Mouse (Mus musculus) left cerebral cortex, adult 11 months (tissue): ENCODE results near the gene Gm49369.
"Not testable (repeated sequence)": the region's sequence is repeated elsewhere in the genome, so short reads cannot be mapped to it uniquely, and the experiment has no call there.

Experiments
- DNase-seq: peaks from one replicate; pipeline ENCODE4 v3.0.0; 2022; ENCODE audit warnings: low spot score

Gm49369 gene

GRCm38 (mm10) chr7:142371768-142372661, 10.5 kb downstream of the Gm49369 start:
- DNase-seq = no peak

- no peak for DNase-seq
These were observed 11.1 kb downstream of the Gm49369 start for GRCm38 (mm10) chr7:142371398-142371767.

- no peak for DNase-seq
These were observed 11.5 kb downstream of the Gm49369 start for GRCm38 (mm10) chr7:142370937-142371336.

GRCm38 (mm10) chr7:142369820-142370219, 12.6 kb downstream of the Gm49369 start:
- DNase-seq = no peak

GRCm38 (mm10) chr7:142368856-142369255, 13.6 kb downstream of the Gm49369 start:
- DNase-seq = no peak

- no peak for DNase-seq
These were observed 19.4 kb downstream of the Gm49369 start for GRCm38 (mm10) chr7:142363107-142363506.

GRCm38 (mm10) chr7:142360743-142361142, 21.7 kb downstream of the Gm49369 start:
- no peak for DNase-seq

- DNase-seq = no peak
These were observed 23.3 kb downstream of the Gm49369 start for GRCm38 (mm10) chr7:142359129-142359528.

- no peak for DNase-seq
These were observed 24.9 kb downstream of the Gm49369 start for GRCm38 (mm10) chr7:142357566-142357965.

- no peak for DNase-seq
These were observed 27.7 kb downstream of the Gm49369 start for GRCm38 (mm10) chr7:142354661-142355233.

GRCm38 (mm10) chr7:142353854-142354253, 28.6 kb downstream of the Gm49369 start:
- no peak for DNase-seq

GRCm38 (mm10) chr7:142351569-142351968, 30.9 kb downstream of the Gm49369 start:
- DNase-seq = no peak

GRCm38 (mm10) chr7:142349308-142349961, 33.0 kb downstream of the Gm49369 start:
- no peak for DNase-seq

GRCm38 (mm10) chr7:142347542-142347941, 34.9 kb downstream of the Gm49369 start:
- DNase-seq = no peak

- DNase-seq = no peak
These were observed 40.2 kb downstream of the Gm49369 start for GRCm38 (mm10) chr7:142342247-142342640.

GRCm38 (mm10) chr7:142341564-142342246, 40.8 kb downstream of the Gm49369 start:
- DNase-seq = no peak

- no peak for DNase-seq
These were observed 42.0 kb downstream of the Gm49369 start for GRCm38 (mm10) chr7:142340269-142340970.

GRCm38 (mm10) chr7:142335151-142335550, 47.3 kb downstream of the Gm49369 start:
- no peak for DNase-seq

GRCm38 (mm10) chr7:142334246-142334645, 48.2 kb downstream of the Gm49369 start:
- peak; percentile 75 for DNase-seq

GRCm38 (mm10) chr7:142332741-142333140, 49.7 kb downstream of the Gm49369 start:
- not testable (repeated sequence) for DNase-seq

- DNase-seq = no peak
These were observed 51.2 kb downstream of the Gm49369 start for GRCm38 (mm10) chr7:142331281-142331680.

GRCm38 (mm10) chr7:142330271-142330724, 52.2 kb downstream of the Gm49369 start:
- DNase-seq = no peak
